Mouse (Mus musculus) liver, adult 2 months (tissue): ENCODE results near the gene Fgfr2.

Source experiments
- CTCF ChIP-seq: fragments of 200-500 bp; IDR thresholded peaks from 2 replicates; pipeline ENCODE4 v1.5.1; 2011; ENCODE audit warnings: low read depth, low read length, control low read depth
- POLR2A ChIP-seq: fragments of 200-500 bp; IDR thresholded peaks from 2 replicates; pipeline ENCODE4 v1.6.1; 2011; ENCODE audit warnings: low read length, control low read depth; ENCODE audit not compliant: insufficient read depth; ENCODE audit errors: extremely low read depth

GRCm38 (mm10) chr7:131410416-131411058 is 1712.6 kb downstream of the Fgfr2 start, which contains the start of the genes Ikzf5 and Acadsb:
- no peak for TF ChIP-seq CTCF
- TF ChIP-seq POLR2A = peak; percentile 77; the same call in 1 of the 2 replicates
